Mouse (Mus musculus): Measurements from ENCODE around the gene Unc119b. TPM values are rescaled to one million over a fixed set of nuclear protein-coding genes. Genes with fewer than 3 reads are reported as not detected.

Gene Unc119b
- polyA plus RNA-seq, 1 experiment from 2014 or later = 31.2 TPM

DNA sequence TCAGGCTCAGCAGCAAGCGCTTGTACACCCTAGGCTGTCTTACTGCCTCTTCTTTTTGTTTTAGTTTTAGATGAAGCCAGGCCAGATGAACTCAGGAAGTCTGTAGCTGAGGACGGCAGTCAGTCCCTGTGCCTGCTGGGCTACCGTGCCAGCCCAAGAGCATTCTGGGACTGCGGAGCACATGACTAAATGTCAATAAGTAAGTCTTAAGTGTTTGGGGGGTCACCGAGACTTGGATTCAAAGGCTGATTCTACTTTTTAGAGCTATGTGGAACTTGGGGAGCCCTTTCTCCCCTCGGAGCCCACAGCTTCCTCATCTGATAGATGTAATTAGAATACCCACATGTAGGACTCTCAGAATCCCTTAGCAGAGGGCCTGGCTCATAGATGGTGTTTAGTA is 25.9 kb upstream of the Unc119b start:
- no peak overlapping the region for H3K27ac ChIP-seq
- no peaks in the 10 kb centered on the region for H3K9me3 ChIP-seq (ENCODE audit: control insufficient read depth, low read length)
- no peaks in the 10 kb centered on the region for H3K36me3 ChIP-seq (replicated peaks; ENCODE audit: control insufficient read depth, insufficient read depth)
- H3K4me1 ChIP-seq (replicated peaks; ENCODE audit: control insufficient read depth, insufficient read depth, low read length) = peaks cover 23% of the 10 kb centered on the region
- 74% methylated on average over 6 of the region's 6 CpGs for WGBS
- ATAC-seq (ENCODE audit: low FRiP score) = no peak
- H3K27me3 ChIP-seq (ENCODE audit: control insufficient read depth, insufficient read depth, low read length) = no peaks in the 10 kb centered on the region
- H3K4me2 ChIP-seq (replicated peaks) = no peak overlapping the region
- no peak for DNase-seq (ENCODE audit: low spot score)
- no peak overlapping the region for H3K9ac ChIP-seq
- H3K4me3 ChIP-seq (replicated peaks; ENCODE audit: low read length) = no peak overlapping the region

DNA sequence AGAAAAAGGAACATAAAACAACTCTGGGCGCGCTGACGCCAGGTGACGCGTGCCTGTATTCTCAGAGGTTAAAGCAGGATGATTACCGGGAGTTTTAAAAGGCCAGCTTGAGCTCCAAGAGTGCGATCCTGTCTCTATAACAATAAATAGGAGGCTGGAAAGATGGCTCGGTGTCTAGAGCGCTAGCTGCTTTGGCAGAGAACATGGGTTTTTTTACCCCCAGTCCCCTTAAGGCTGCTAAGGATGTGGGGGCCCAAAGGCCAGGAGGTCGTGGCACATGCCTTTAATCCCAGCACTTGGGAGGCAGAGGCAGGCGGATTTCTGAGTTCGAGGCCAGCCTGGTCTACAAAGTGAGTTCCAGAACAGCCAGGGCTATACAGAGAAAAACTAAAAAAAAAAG is 24.4 kb upstream of the Unc119b start:
- DNase-seq (ENCODE audit: low spot score) (no peak), ATAC-seq (ENCODE audit: low FRiP score) (no peak)
- no peaks in the 10 kb centered on the region for H3K9me3 ChIP-seq (ENCODE audit: control insufficient read depth, low read length)
- H3K9ac ChIP-seq = peak overlapping the region; percentile 71
- H3K27me3 ChIP-seq (ENCODE audit: control insufficient read depth, insufficient read depth, low read length) = no peaks in the 10 kb centered on the region
- no peaks in the 10 kb centered on the region for H3K36me3 ChIP-seq (replicated peaks; ENCODE audit: control insufficient read depth, insufficient read depth)
- H3K4me1 ChIP-seq (replicated peaks; ENCODE audit: control insufficient read depth, insufficient read depth, low read length) = peaks cover 38% of the 10 kb centered on the region
- peak overlapping the region; percentile 68 for H3K4me2 ChIP-seq (replicated peaks)
- WGBS = 30% methylated on average over 12 of the region's 12 CpGs
- peak overlapping the region; percentile 98 for H3K27ac ChIP-seq
- H3K4me3 ChIP-seq (replicated peaks; ENCODE audit: low read length) = peak overlapping the region; percentile 79

DNA sequence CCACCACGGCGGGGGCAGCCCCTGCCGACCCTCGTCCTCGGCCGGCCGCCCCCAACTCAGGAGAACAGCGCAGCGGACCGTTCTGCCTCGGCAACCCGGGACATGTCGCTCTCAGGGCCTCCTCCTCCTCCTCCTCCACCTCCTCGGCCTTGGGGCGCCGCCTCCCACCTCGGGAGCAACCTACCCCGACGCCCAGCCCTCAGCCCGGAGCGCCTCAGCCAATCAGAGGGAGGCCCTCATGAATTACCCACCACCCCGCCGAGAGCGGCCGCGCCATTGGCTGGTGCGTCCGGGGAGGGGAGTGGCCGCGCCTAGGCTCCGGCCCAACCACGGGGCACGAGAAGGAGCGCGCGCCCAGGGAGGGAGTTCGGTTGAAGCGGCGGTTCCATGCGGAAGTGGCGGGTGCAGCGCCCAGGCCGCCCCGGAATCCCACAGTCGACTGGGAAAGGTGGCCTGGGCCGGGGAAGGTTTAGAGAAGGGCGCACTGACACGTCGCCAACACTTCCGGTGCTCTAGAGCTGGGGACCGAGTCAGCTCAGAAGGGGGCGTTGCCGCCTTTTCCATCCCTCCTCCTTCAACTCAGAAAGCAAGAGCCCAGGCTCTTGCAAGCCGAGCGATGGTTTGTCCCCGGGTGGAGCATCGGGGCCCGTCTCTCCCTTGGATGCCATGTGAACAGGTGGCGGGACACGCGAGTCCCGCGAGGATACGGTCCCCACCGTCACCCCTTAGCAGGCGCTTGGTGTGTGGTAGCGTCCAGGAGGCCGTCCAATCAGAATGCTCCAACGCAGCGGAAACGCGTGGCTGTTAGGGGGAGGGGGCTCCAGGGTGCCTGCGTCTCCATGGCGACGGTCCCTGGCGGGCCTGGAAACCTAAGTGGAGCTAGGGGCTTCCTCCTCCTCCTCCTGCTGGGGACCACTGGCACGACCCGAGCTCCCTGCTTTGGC is 23.5 kb upstream of the Unc119b start, which contains the start of gene Mlec:
Gene Mlec (minus strand): TSS at position 140 of the 944 bp plus-strand sequence.
- under 1% methylated on average over 76 of the region's 78 CpGs for WGBS
- ATAC-seq (ENCODE audit: low FRiP score) = peak; percentile 97

DNA sequence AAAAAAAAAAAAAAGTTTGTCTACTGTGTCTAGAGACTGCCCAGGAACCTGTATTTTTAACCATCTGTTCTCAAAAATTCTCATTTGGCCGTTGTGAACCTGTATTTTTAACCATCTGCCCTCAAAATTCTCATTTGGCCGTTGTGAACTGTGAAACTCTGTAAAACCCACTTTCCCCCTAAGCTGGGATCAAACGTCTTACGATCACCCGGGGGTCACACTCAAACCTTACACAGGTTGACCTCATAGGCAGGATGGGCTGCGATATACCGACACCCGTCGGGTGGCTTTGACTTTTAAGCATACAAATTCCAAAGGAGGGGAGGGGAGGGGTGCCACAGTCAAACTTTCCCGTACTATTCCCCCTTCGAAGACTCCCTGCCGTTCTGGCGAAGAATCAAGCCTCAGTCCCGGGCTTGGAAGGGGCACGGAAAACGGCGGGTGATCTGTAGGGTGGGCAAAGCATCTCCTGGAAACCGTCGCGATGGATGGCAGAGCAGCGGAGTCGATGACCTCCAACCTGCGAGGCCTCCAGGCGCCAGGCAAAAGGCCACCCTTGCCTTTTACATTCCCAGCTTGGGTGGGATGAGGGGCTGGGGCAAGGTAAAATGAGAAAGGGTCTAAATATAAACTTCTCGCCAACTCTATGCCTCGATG is 22.3 kb upstream of the Unc119b start:
- Histone ChIP-seq H3K4me1 (replicated peaks; ENCODE audit: control insufficient read depth, insufficient read depth, low read length) (peaks cover 40% of the 10 kb centered on the region), H3K27ac (no peak overlapping the region)
- ATAC-seq (ENCODE audit: low FRiP score) = no peak

More for the DNA sequence above, 23.5 kb upstream of the Unc119b start, which contains the start of gene Mlec:
- DNase-seq (ENCODE audit: low spot score) = peak; percentile 97
- H3K36me3 ChIP-seq (replicated peaks; ENCODE audit: control insufficient read depth, insufficient read depth) = no peaks in the 10 kb centered on the region
- peak within 1 kb of the TSS; percentile 68 for H3K4me2 ChIP-seq (replicated peaks)
- peak within 1 kb of the TSS; percentile 98 for H3K27ac ChIP-seq
- H3K4me1 ChIP-seq (replicated peaks; ENCODE audit: control insufficient read depth, insufficient read depth, low read length) = peaks cover 40% of the 10 kb centered on the region
- peak within 1 kb of the TSS; percentile 79 for H3K4me3 ChIP-seq (replicated peaks; ENCODE audit: low read length)
- no peaks in the 10 kb centered on the region for H3K9me3 ChIP-seq (ENCODE audit: control insufficient read depth, low read length)
- H3K27me3 ChIP-seq (ENCODE audit: control insufficient read depth, insufficient read depth, low read length) = no peaks in the 10 kb centered on the region
- H3K9ac ChIP-seq = peak within 1 kb of the TSS; percentile 90

DNA sequence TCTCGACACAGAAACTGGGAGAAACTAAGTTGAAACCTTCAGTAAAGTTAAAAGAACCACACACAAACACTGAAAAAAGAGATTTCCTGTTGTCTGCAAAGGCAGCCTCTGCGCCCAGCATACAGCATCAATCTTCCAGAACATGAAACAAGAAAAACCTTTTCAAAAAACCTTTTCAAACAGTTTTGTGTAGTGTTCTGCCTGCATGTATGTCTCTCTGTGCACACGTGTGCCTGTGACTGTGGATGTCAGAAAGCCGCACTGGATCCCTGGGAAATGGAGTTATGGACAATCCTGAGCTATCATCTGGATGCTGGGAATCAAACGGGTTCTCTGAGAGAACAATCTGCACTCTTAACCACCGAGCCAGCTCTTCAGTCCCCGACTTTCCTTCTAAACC is 21.6 kb upstream of the Unc119b start:
- 66% methylated on average over 7 of the region's 7 CpGs for WGBS
- peak overlapping the region; percentile 60 for H3K4me2 ChIP-seq (replicated peaks)
- H3K9me3 ChIP-seq (ENCODE audit: control insufficient read depth, low read length) = no peaks in the 10 kb centered on the region
- no peaks in the 10 kb centered on the region for H3K36me3 ChIP-seq (replicated peaks; ENCODE audit: control insufficient read depth, insufficient read depth)
- ATAC-seq (ENCODE audit: low FRiP score) (no peak), DNase-seq (ENCODE audit: low spot score) (no peak)
- H3K4me1 ChIP-seq (replicated peaks; ENCODE audit: control insufficient read depth, insufficient read depth, low read length) = peaks cover 40% of the 10 kb centered on the region
- peak overlapping the region; percentile 90 for H3K9ac ChIP-seq
- H3K27ac ChIP-seq = no peak overlapping the region
- no peaks in the 10 kb centered on the region for H3K27me3 ChIP-seq (ENCODE audit: control insufficient read depth, insufficient read depth, low read length)
- H3K4me3 ChIP-seq (replicated peaks; ENCODE audit: low read length) = peak overlapping the region; percentile 79

More for the DNA sequence above, 22.3 kb upstream of the Unc119b start:
- H3K36me3 ChIP-seq (replicated peaks; ENCODE audit: control insufficient read depth, insufficient read depth) = no peaks in the 10 kb centered on the region
- peak overlapping the region; percentile 79 for H3K4me3 ChIP-seq (replicated peaks; ENCODE audit: low read length)
- H3K4me2 ChIP-seq (replicated peaks) = peak overlapping the region; percentile 60
- WGBS = 3% methylated on average over 26 of the region's 26 CpGs
- DNase-seq (ENCODE audit: low spot score) = no peak
- H3K27me3 ChIP-seq (ENCODE audit: control insufficient read depth, insufficient read depth, low read length) = no peaks in the 10 kb centered on the region
- H3K9ac ChIP-seq = peak overlapping the region; percentile 90
- no peaks in the 10 kb centered on the region for H3K9me3 ChIP-seq (ENCODE audit: control insufficient read depth, low read length)

DNA sequence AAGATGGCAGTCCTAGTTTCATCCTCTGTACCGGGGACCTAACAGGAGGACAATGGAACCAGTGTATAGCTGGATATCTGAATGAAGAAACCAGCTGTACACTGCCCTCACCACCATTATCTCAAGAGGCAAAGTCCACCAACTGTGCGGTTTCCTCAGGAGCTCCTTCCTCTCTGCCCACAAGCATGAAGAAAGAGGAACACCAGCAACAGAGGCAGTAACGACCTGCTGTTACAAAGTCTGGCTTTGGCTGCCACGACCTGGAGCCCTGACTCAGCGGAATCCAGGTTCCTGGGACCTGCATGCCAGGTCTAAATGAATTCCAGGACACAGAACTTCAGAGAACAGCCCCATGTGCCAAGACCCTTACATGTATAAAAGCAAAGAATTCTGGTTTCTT is 21.1 kb upstream of the Unc119b start:
- Histone ChIP-seq H3K9ac (peak overlapping the region; percentile 90), H3K9me3 (ENCODE audit: control insufficient read depth, low read length) (no peaks in the 10 kb centered on the region), H3K4me2 (replicated peaks) (peak overlapping the region; percentile 60), H3K4me1 (replicated peaks; ENCODE audit: control insufficient read depth, insufficient read depth, low read length) (peaks cover 40% of the 10 kb centered on the region), H3K36me3 (replicated peaks; ENCODE audit: control insufficient read depth, insufficient read depth) (peaks cover 4% of the 10 kb centered on the region), H3K4me3 (replicated peaks; ENCODE audit: low read length) (0 out of 2 replicates have a peak overlapping the region, but pooled peaks have one; percentile 1), H3K27me3 (ENCODE audit: control insufficient read depth, insufficient read depth, low read length) (no peaks in the 10 kb centered on the region), H3K27ac (no peak overlapping the region)
- DNase-seq (ENCODE audit: low spot score) = no peak
- 53% methylated on average over 5 of the region's 5 CpGs for WGBS
- ATAC-seq (ENCODE audit: low FRiP score) = no peak

DNA sequence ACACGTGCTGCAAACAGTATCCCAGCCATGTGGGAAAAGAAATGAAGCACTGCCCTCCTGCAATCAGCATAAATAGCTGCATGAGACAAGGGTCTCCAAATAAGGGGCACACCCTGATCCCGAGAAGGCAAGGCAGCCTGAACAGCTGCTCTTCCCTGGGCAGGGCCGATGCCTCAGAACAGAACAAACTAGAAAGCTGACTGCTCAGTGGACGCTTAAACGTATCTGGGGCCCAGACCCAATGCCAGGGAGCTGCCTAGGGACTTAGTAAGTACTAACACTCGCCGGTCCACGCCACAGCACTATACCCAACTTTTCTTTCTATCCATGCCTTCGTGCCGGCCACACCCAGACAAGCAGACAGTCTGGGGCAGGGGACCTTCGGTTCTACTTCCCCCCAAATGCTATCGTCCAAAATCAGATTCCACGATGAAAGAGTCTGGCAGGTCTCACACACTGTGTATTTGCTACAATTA is 20.4 kb upstream of the Unc119b start:
- H3K9ac ChIP-seq = peak overlapping the region; percentile 90
- H3K4me1 ChIP-seq (replicated peaks; ENCODE audit: control insufficient read depth, insufficient read depth, low read length) = peaks cover 40% of the 10 kb centered on the region
- ATAC-seq (ENCODE audit: low FRiP score) = no peak
- H3K36me3 ChIP-seq (replicated peaks; ENCODE audit: control insufficient read depth, insufficient read depth) = peaks cover 11% of the 10 kb centered on the region
- H3K9me3 ChIP-seq (ENCODE audit: control insufficient read depth, low read length) = no peaks in the 10 kb centered on the region
- DNase-seq (ENCODE audit: low spot score) = no peak
- peak overlapping the region; percentile 60 for H3K4me2 ChIP-seq (replicated peaks)
- H3K27ac ChIP-seq = 0 out of 2 replicates have a peak overlapping the region, but pooled peaks have one; percentile 10
- H3K4me3 ChIP-seq (replicated peaks; ENCODE audit: low read length) = no peak overlapping the region
- 80% methylated on average over 13 of the region's 13 CpGs for WGBS
- no peaks in the 10 kb centered on the region for H3K27me3 ChIP-seq (ENCODE audit: control insufficient read depth, insufficient read depth, low read length)

DNA sequence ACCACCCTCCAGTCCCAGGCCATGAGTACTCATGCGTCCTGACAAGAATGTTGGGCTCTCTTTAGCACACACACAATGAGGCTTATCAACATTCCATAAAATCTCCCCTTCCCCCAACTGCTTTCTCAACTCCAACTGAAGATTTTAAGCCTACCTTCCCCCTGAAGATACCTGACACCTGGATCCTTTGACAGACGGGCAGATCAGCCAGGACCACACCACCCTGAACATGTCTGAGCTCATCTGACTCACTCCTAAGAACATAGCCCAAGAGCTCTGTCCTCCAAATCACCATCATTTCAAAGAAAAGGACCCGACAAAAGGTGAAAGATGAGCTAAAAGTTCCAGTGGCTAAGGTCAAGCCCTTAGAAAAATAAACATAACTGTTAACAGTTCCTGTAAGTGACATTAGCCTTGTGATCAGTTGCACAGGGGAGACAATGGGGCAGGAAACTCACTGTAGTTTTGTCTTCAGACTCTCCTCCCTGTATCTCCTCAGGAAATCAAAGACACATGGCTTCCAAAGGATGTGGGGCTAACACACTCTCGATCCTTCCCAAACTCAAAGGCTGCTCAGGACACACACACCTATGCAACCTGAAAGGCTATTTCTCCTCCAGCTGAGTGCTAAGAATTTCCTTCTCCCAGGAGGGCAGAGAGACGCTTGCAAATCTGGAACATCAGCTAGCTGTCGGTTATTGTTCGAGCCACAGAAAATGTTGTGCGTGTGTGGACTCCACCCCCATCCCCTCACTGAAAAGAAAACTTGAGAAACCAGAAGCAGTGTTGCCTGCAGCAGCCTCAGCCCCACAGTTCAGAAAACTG is 17.6 kb upstream of the Unc119b start:
- H3K36me3 ChIP-seq (replicated peaks; ENCODE audit: control insufficient read depth, insufficient read depth) = peaks cover 38% of the 10 kb centered on the region
- H3K9ac ChIP-seq = no peak overlapping the region
- H3K27ac ChIP-seq = no peak overlapping the region
- no peak overlapping the region for H3K4me2 ChIP-seq (replicated peaks)
- ATAC-seq (ENCODE audit: low FRiP score) = no peak
- no peaks in the 10 kb centered on the region for H3K9me3 ChIP-seq (ENCODE audit: control insufficient read depth, low read length)
- 72% methylated on average over 8 of the region's 8 CpGs for WGBS
- DNase-seq (ENCODE audit: low spot score) = no peak
- no peaks in the 10 kb centered on the region for H3K27me3 ChIP-seq (ENCODE audit: control insufficient read depth, insufficient read depth, low read length)
- H3K4me1 ChIP-seq (replicated peaks; ENCODE audit: control insufficient read depth, insufficient read depth, low read length) = peaks cover 32% of the 10 kb centered on the region
- no peak overlapping the region for H3K4me3 ChIP-seq (replicated peaks; ENCODE audit: low read length)

Measured in hindbrain, embryonic 14.5 days (tissue).